Mouse (Mus musculus): ENCODE measurements at regions not wholly inside any gene's neighbourhood (a gene's known extent, or its start where the extent isn't known, plus 50 kb on each side); places are given as distances from the start of the nearest gene placed in this dataset.
A peak's percentile ranks its signal among the peaks of the same experiment; 100 is the strongest.

DNA sequence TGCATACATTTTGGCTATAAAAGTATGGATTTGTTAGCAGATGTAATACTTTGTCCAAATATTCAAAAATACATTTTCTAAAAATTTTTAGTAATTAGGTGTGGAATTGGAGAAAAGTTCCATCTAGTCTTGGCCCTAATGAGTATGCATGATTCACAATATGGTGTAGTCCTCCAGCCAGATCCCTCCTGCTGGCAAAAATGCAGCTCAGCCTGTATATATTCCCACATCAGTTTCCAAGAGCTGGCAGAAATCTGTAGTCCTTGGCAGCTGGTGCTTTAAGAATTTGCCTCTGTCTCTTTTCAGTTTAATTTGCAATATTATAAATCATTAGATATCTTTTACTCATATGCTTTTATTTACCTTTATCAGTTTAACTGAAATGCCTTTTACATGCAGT, 1358.3 kb downstream of the Lrfn5 start:
- H3K36me3 ChIP-seq (ENCODE audit: control insufficient read depth, insufficient read depth, low read length), result no peaks in the 10 kb centered on the region
- no peak overlapping the region for H3K27ac ChIP-seq (ENCODE audit: low read depth, low read length)
- no peak for DNase-seq (ENCODE audit: low spot score)
- H3K27me3 ChIP-seq (ENCODE audit: control insufficient read depth, insufficient read depth, low read length), result no peaks in the 10 kb centered on the region
- H3K4me1 ChIP-seq (replicated peaks; ENCODE audit: control insufficient read depth, insufficient read depth, low read length), result no peaks in the 10 kb centered on the region
- H3K9me3 ChIP-seq (ENCODE audit: control insufficient read depth, low read length), result no peaks in the 10 kb centered on the region
- no peak overlapping the region for H3K4me3 ChIP-seq (ENCODE audit: low read depth, low read length)
- no peak for ATAC-seq (ENCODE audit: low FRiP score)
- H3K4me2 ChIP-seq (replicated peaks; ENCODE audit: low read depth, low read length), result no peak overlapping the region
- H3K9ac ChIP-seq (ENCODE audit: low read depth, low read length), result no peak overlapping the region

DNA sequence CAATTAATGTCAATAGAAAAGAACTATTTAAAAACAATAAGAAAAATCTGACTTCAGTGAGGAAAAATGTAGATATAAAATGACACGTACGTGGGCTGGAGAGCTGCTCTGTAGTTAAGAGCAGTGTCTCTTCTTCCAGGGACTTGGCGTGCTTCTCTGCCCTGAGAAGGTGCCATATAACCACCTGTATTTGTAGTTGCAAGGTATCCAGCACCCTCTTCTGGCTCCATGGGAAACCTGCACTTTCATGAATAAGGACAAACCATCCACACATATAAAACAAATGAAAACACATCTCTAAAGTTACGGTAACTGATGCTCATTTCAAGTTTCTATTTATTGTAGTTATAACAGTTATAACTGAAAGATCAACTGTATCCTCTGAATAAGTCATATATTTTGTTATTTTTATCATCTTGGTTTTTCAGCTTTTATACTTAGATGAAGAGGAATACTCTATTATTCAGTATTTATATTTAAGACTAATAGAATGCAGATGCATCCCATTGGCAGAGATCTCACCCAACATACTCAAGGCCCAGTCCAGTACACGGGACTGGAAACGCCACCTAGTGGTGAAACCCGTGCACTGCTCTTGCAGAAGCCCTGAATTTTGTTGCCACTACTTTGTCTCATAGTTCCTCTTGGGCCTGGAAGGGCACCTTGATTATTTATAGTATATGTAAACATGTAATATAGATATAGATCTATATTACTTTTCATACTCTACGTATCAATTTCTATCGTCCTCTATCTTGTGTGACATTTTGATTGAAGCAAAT, 1370.1 kb downstream of the Lrfn5 start:
- Histone ChIP-seq H3K4me2 (replicated peaks; ENCODE audit: low read depth, low read length) (no peak overlapping the region), H3K4me1 (replicated peaks; ENCODE audit: control insufficient read depth, insufficient read depth, low read length) (no peaks in the 10 kb centered on the region), H3K36me3 (ENCODE audit: control insufficient read depth, insufficient read depth, low read length) (no peaks in the 10 kb centered on the region), H3K27me3 (ENCODE audit: control insufficient read depth, insufficient read depth, low read length) (no peaks in the 10 kb centered on the region), H3K4me3 (ENCODE audit: low read depth, low read length) (no peak overlapping the region), H3K9ac (ENCODE audit: low read depth, low read length) (no peak overlapping the region), H3K9me3 (ENCODE audit: control insufficient read depth, low read length) (no peaks in the 10 kb centered on the region), H3K27ac (ENCODE audit: low read depth, low read length) (no peak overlapping the region)
- ATAC-seq (ENCODE audit: low FRiP score) (no peak), DNase-seq (ENCODE audit: low spot score) (peak; percentile 16)
- 79% methylated on average over 9 of the region's 9 CpGs for WGBS

All from hindbrain, embryonic 11.5 days (tissue).